Mouse (Mus musculus) ES-Bruce4 (cell line): ENCODE results near the gene Tspan17. TPM values are rescaled to one million over a fixed set of nuclear protein-coding genes. Genes with fewer than 3 reads are reported as not detected.

ENCODE experiments used
- H3K27ac ChIP-seq: 2 replicates; pipeline ENCODE4 v1.5.1; 2012; ENCODE audit warnings: low read length, inconsistent platforms; ENCODE audit not compliant: insufficient read depth
- H3K27me3 ChIP-seq: 2 replicates; pipeline ENCODE4 v1.6.1; 2012; ENCODE audit warnings: mild to moderate bottlenecking, low read length, inconsistent platforms; ENCODE audit not compliant: control insufficient read depth, poor library complexity, insufficient read depth, severe bottlenecking
- H3K36me3 ChIP-seq: 2 replicates; pipeline ENCODE4 v1.6.1; 2012; ENCODE audit warnings: inconsistent platforms, mild to moderate bottlenecking, low read length, moderate library complexity; ENCODE audit not compliant: control insufficient read depth, poor library complexity, insufficient read depth, severe bottlenecking
- H3K4me1 ChIP-seq: one replicate; pipeline ENCODE4 v1.8.1; 2011; ENCODE audit warnings: low read length; ENCODE audit not compliant: control insufficient read depth, insufficient read depth
- H3K4me3 ChIP-seq: 2 replicates; pipeline ENCODE4 v1.5.1; 2011; ENCODE audit warnings: low read depth, mild to moderate bottlenecking, low read length
- H3K9ac ChIP-seq: 2 replicates; pipeline ENCODE4 v1.6.1; 2012; ENCODE audit warnings: low read depth, mild to moderate bottlenecking, inconsistent platforms; ENCODE audit not compliant: poor library complexity, severe bottlenecking
- H3K9me3 ChIP-seq: replicated peaks from 2 replicates; pipeline ENCODE4 v1.6.1; 2012; ENCODE audit warnings: mild to moderate bottlenecking, low read length, inconsistent platforms; ENCODE audit not compliant: control insufficient read depth, poor library complexity, insufficient read depth, severe bottlenecking
- CTCF ChIP-seq: IDR thresholded peaks from one replicate; pipeline ENCODE4 v1.8.1; 2011; ENCODE audit warnings: low read depth, low read length
- EP300 ChIP-seq: IDR thresholded peaks from 2 replicates; pipeline ENCODE4 v1.6.1; 2011; ENCODE audit warnings: low read depth, low read length; ENCODE audit not compliant: insufficient read depth
- POLR2A ChIP-seq: IDR thresholded peaks from one replicate; pipeline ENCODE4 v1.8.1; 2011; ENCODE audit warnings: low read length; ENCODE audit not compliant: insufficient read depth
- polyA plus RNA-seq: library from polyadenylated mRNA; stranded (reverse); fragments of >200 nt; gene quantifications from 2 replicates; pipeline ENCODE4 v1.2.4, GENCODE M21; 2011; ENCODE audit warnings: low read depth; ENCODE audit not compliant: missing spikeins, insufficient read depth, insufficient read length

Tspan17 gene
- polyA plus RNA-seq, 1 experiment: 12.3 TPM

GRCm38 (mm10) chr13:54799701-54800100 is 10.5 kb downstream of the Tspan17 start:
- no peak overlapping the region for H3K4me3 ChIP-seq
- no peaks in the 10 kb centered on the region for H3K27me3 ChIP-seq

GRCm38 (mm10) chr13:54800206-54800605 is 11.0 kb downstream of the Tspan17 start:
- Histone ChIP-seq H3K9me3 (no peaks in the 10 kb centered on the region), H3K4me3 (no peak overlapping the region), H3K27me3 (no peaks in the 10 kb centered on the region), H3K36me3 (no peaks in the 10 kb centered on the region), H3K27ac (no peak overlapping the region), H3K9ac (no peak overlapping the region), H3K4me1 (peaks cover 2% of the 10 kb centered on the region)
- TF ChIP-seq CTCF (no peak), POLR2A (no peak), EP300 (no peak)

More at GRCm38 (mm10) chr13:54799701-54800100, 10.5 kb downstream of the Tspan17 start:
- Histone ChIP-seq H3K9me3 (no peaks in the 10 kb centered on the region), H3K27ac (no peak overlapping the region), H3K4me1 (no peaks in the 10 kb centered on the region), H3K9ac (no peak overlapping the region), H3K36me3 (no peaks in the 10 kb centered on the region)
- no peak for TF ChIP-seq POLR2A
- TF ChIP-seq CTCF: peak; percentile 95

- H3K4me1 ChIP-seq: peaks cover 2% of the 10 kb centered on the region
- TF ChIP-seq EP300 (no peak), POLR2A (no peak), CTCF (peak; percentile 58)
- H3K4me3 ChIP-seq: no peak overlapping the region
- no peak overlapping the region for H3K9ac ChIP-seq
- H3K27me3 ChIP-seq: no peaks in the 10 kb centered on the region
- no peak overlapping the region for H3K27ac ChIP-seq
- H3K9me3 ChIP-seq: no peaks in the 10 kb centered on the region
- H3K36me3 ChIP-seq: no peaks in the 10 kb centered on the region
These were observed 13.8 kb downstream of the Tspan17 start for GRCm38 (mm10) chr13:54803010-54803409.

GRCm38 (mm10) chr13:54805134-54805838 is 16.1 kb downstream of the Tspan17 start:
- Histone ChIP-seq H3K36me3 (no peaks in the 10 kb centered on the region), H3K27me3 (no peaks in the 10 kb centered on the region), H3K4me1 (peaks cover 2% of the 10 kb centered on the region), H3K27ac (no peak overlapping the region), H3K9ac (no peak overlapping the region), H3K9me3 (no peaks in the 10 kb centered on the region), H3K4me3 (no peak overlapping the region)
- TF ChIP-seq EP300: no peak
- TF ChIP-seq POLR2A: no peak
- TF ChIP-seq CTCF: peak; percentile 97

- H3K36me3 ChIP-seq: no peaks in the 10 kb centered on the region
- no peaks in the 10 kb centered on the region for H3K27me3 ChIP-seq
- peaks cover 2% of the 10 kb centered on the region for H3K4me1 ChIP-seq
- H3K27ac ChIP-seq: no peak overlapping the region
- H3K9ac ChIP-seq: no peak overlapping the region
- H3K9me3 ChIP-seq: no peaks in the 10 kb centered on the region
- no peak overlapping the region for H3K4me3 ChIP-seq
- TF ChIP-seq POLR2A (no peak), EP300 (no peak), CTCF (no peak)
These were observed 17.3 kb downstream of the Tspan17 start for GRCm38 (mm10) chr13:54806434-54806976.

- Histone ChIP-seq H3K36me3 (no peaks in the 10 kb centered on the region), H3K4me1 (peaks cover 2% of the 10 kb centered on the region), H3K4me3 (no peak overlapping the region), H3K27ac (no peak overlapping the region), H3K9ac (no peak overlapping the region), H3K9me3 (no peaks in the 10 kb centered on the region), H3K27me3 (no peaks in the 10 kb centered on the region)
- no peak for TF ChIP-seq EP300
- TF ChIP-seq CTCF: no peak
- TF ChIP-seq POLR2A: no peak
These were observed 18.9 kb downstream of the Tspan17 start for GRCm38 (mm10) chr13:54808067-54808466.
